Mouse (Mus musculus): ENCODE data around the gene Cxcl2. TPM values are rescaled to one million over a fixed set of nuclear protein-coding genes. Genes with fewer than 3 reads are reported as not detected.

Cxcl2 gene
- polyA plus RNA-seq, 1 experiment from 2014 or later, result not detected

GRCm38 (mm10) chr5:90936706-90937105, 33.0 kb downstream of the Cxcl2 start:
- WGBS (ENCODE audit: insufficient replicate concordance), result 43% methylated on average over 2 of the region's 2 CpGs
- H3K4me2 ChIP-seq, result no peak overlapping the region
- no peak overlapping the region for H3K27ac ChIP-seq (replicated peaks)
- peaks cover 7% of the 10 kb centered on the region for H3K4me1 ChIP-seq (replicated peaks)
- no peak for ATAC-seq (ENCODE audit: insufficient read depth)
- no peaks in the 10 kb centered on the region for H3K36me3 ChIP-seq (replicated peaks)
- no peaks in the 10 kb centered on the region for H3K27me3 ChIP-seq
- no peak overlapping the region for H3K4me3 ChIP-seq (replicated peaks)
- no peaks in the 10 kb centered on the region for H3K9me3 ChIP-seq (replicated peaks)
- H3K9ac ChIP-seq, result no peak overlapping the region

GRCm38 (mm10) chr5:90945453-90945852, 41.8 kb downstream of the Cxcl2 start:
- Histone ChIP-seq H3K9ac (no peak overlapping the region), H3K27ac (replicated peaks) (no peak overlapping the region), H3K4me2 (peak overlapping the region; percentile 41), H3K4me1 (replicated peaks) (peaks cover 20% of the 10 kb centered on the region), H3K27me3 (no peaks in the 10 kb centered on the region), H3K36me3 (replicated peaks) (no peaks in the 10 kb centered on the region), H3K4me3 (replicated peaks) (no peak overlapping the region), H3K9me3 (replicated peaks) (no peaks in the 10 kb centered on the region)
- ATAC-seq (ENCODE audit: insufficient read depth), result no peak; the same call in 1 of the 2 replicates
- WGBS (ENCODE audit: insufficient replicate concordance), result 52% methylated on average over 2 of the region's 2 CpGs

GRCm38 (mm10) chr5:90949499-90949898, 45.8 kb downstream of the Cxcl2 start:
- ATAC-seq (ENCODE audit: insufficient read depth), result no peak

GRCm38 (mm10) chr5:90951475-90951874, 47.8 kb downstream of the Cxcl2 start:
- Histone ChIP-seq H3K27ac (replicated peaks) (no peak overlapping the region), H3K9ac (no peak overlapping the region), H3K4me1 (replicated peaks) (peaks cover 7% of the 10 kb centered on the region), H3K9me3 (replicated peaks) (no peaks in the 10 kb centered on the region), H3K27me3 (no peaks in the 10 kb centered on the region), H3K4me3 (replicated peaks) (no peak overlapping the region), H3K36me3 (replicated peaks) (no peaks in the 10 kb centered on the region), H3K4me2 (no peak overlapping the region)
- WGBS (ENCODE audit: insufficient replicate concordance), result 33% methylated on average over 2 of the region's 2 CpGs
- ATAC-seq (ENCODE audit: insufficient read depth), result no peak

More at GRCm38 (mm10) chr5:90949499-90949898, 45.8 kb downstream of the Cxcl2 start:
- no peaks in the 10 kb centered on the region for H3K36me3 ChIP-seq (replicated peaks)
- H3K27me3 ChIP-seq, result no peaks in the 10 kb centered on the region
- no peak overlapping the region for H3K27ac ChIP-seq (replicated peaks)
- H3K4me3 ChIP-seq (replicated peaks), result no peak overlapping the region
- H3K9me3 ChIP-seq (replicated peaks), result no peaks in the 10 kb centered on the region
- no peak overlapping the region for H3K4me2 ChIP-seq
- H3K9ac ChIP-seq, result no peak overlapping the region
- WGBS (ENCODE audit: insufficient replicate concordance), result 22% methylated on average over 15 of the region's 15 CpGs
- peaks cover 20% of the 10 kb centered on the region for H3K4me1 ChIP-seq (replicated peaks)

GRCm38 (mm10) chr5:90952731-90953481, 49.2 kb downstream of the Cxcl2 start:
- Histone ChIP-seq H3K4me1 (replicated peaks) (no peaks in the 10 kb centered on the region), H3K27ac (replicated peaks) (no peak overlapping the region), H3K9ac (no peak overlapping the region), H3K27me3 (no peaks in the 10 kb centered on the region), H3K36me3 (replicated peaks) (no peaks in the 10 kb centered on the region), H3K4me3 (replicated peaks) (no peak overlapping the region), H3K9me3 (replicated peaks) (no peaks in the 10 kb centered on the region), H3K4me2 (no peak overlapping the region)
- 56% methylated on average over 8 of the region's 8 CpGs for WGBS (ENCODE audit: insufficient replicate concordance)
- no peak for ATAC-seq (ENCODE audit: insufficient read depth)

Other genes with a start within 250 kb of the Cxcl2 start
- 0.40 and 0.69 TPM in 2 replicates for gene Cxcl5, start 144.5 kb upstream of the Cxcl2 start, polyA plus RNA-seq (2015; fragmentation: Nextera tagmentation; extraction: Ambion mirVana)
- gene Ppbp, start 135.4 kb upstream of the Cxcl2 start, polyA plus RNA-seq (2015; fragmentation: Nextera tagmentation; extraction: Ambion mirVana), result 141 and 147 TPM in 2 replicates
- gene Pf4, start 131.4 kb upstream of the Cxcl2 start, polyA plus RNA-seq (2015; fragmentation: Nextera tagmentation; extraction: Ambion mirVana), result 267 and 300 TPM in 2 replicates
- not detected in 2 replicates for gene Cxcl3, start 117.8 kb upstream of the Cxcl2 start, polyA plus RNA-seq (2015; fragmentation: Nextera tagmentation; extraction: Ambion mirVana)
- not detected in 2 replicates for gene Cxcl15, start 109.3 kb upstream of the Cxcl2 start, polyA plus RNA-seq (2015; fragmentation: Nextera tagmentation; extraction: Ambion mirVana)
- gene Cxcl1, start 12.6 kb upstream of the Cxcl2 start, polyA plus RNA-seq (2015; fragmentation: Nextera tagmentation; extraction: Ambion mirVana), result 2.7 and 3.1 TPM in 2 replicates
- gene Mthfd2l, start 27.2 kb downstream of the Cxcl2 start, polyA plus RNA-seq (2015; fragmentation: Nextera tagmentation; extraction: Ambion mirVana), result 5.3 and 6.7 TPM in 2 replicates
- 0.05 TPM in 1 of 2 replicates, not detected in the other for gene Epgn, start 123.6 kb downstream of the Cxcl2 start, polyA plus RNA-seq (2015; fragmentation: Nextera tagmentation; extraction: Ambion mirVana)
- 0.07 and 0.15 TPM in 2 replicates for gene Ereg, start 170.8 kb downstream of the Cxcl2 start, polyA plus RNA-seq (2015; fragmentation: Nextera tagmentation; extraction: Ambion mirVana)
- not detected in 2 replicates for gene Areg, start 235.7 kb downstream of the Cxcl2 start, polyA plus RNA-seq (2015; fragmentation: Nextera tagmentation; extraction: Ambion mirVana)

All from liver, embryonic 15.5 days (tissue).